ENCODE assay signal across 9 mouse cellular contexts in the genomic region with DNA sequence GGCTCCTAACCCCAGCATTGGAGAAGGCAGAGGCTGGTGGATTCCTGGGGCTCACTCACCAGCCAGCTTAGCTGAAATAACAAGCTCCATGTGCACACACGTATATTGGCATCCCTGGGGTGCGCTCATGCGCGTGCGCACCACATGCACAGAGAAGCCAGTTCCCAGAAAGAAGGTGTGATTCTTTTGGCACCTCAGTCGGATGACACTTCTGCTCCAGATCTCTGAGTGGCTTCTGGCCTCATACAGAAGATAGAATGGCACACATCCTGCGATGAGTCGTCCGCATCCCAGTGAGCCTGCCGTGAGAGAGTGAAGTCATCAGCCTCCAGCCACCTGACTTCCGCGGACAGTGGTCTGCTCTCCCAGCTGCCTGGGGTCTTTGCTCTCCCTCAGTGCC. TPM values are rescaled to one million over a fixed set of nuclear protein-coding genes. Genes with fewer than 3 reads are reported as not detected.
A peak's percentile ranks its signal among the peaks of the same experiment; 100 is the strongest.
DNase-seq lines count a peak whose midpoint lies in the region; ATAC-seq lines count a peak whose summit lies in the region.
"Had no signal": no experiment of that assay in that cellular context is flagged by ENCODE, and none has a peak within 500 bp of the region (broad histone marks: within the 10 kb centered on the region; RNA-seq: fewer than 3 reads in every experiment).

No protein-coding gene starts in this region.

- peaks cover 34% of the 10 kb centered on the region for H3K4me1 ChIP-seq in heart, embryonic 16.5 days (ENCODE audit: control insufficient read depth, insufficient read depth, low read length)

- H3K36me3 ChIP-seq in heart, embryonic 16.5 days (ENCODE audit: control insufficient read depth, insufficient read depth), result peaks cover 8% of the 10 kb centered on the region; the same call in 1 of the 2 replicates

- no peaks in the 10 kb centered on the region for H3K9me3 ChIP-seq in heart, embryonic 16.5 days (replicated peaks; ENCODE audit: control insufficient read depth, low read length)

- H3K4me3 ChIP-seq in heart, embryonic 16.5 days (ENCODE audit: low read length), result no peak overlapping the region
- H3K4me3 ChIP-seq: myocyte had no signal

- WGBS in heart, embryonic 16.5 days, result 45% methylated on average over 12 of the region's 12 CpGs

- no peaks in the 10 kb centered on the region for H3K27me3 ChIP-seq in heart, embryonic 16.5 days (ENCODE audit: control insufficient read depth, insufficient read depth, low read length)

- no peak overlapping the region for H3K4me2 ChIP-seq in heart, embryonic 16.5 days (ENCODE audit: low read depth, low read length)

- DNase-seq in heart, adult 9 months (ENCODE audit: low spot score in 2 of 2), result peak; percentile 45 to 53
- no peak for DNase-seq in heart, adult 8-10 months (ENCODE audit: low spot score)
- DNase-seq in 3T3-L1 (ENCODE audit: low read depth, low spot score), result peak; percentile 71
- DNase-seq in brain, adult 2 months (ENCODE audit: low read depth, low spot score), result peak; percentile 94
- no peak for DNase-seq in spleen, adult 12 weeks (ENCODE audit: low spot score)
- DNase-seq in kidney, adult 8-10 months, result no peak

- H3K27ac ChIP-seq in heart, embryonic 16.5 days (ENCODE audit: low read length), result peak overlapping the region; percentile 18; the same call in 1 of the 2 replicates

- peak; percentile 35; the same call in 1 of the 2 replicates for ATAC-seq in heart, embryonic 16.5 days (replicated peaks; ENCODE audit: extremely low read depth, insufficient read depth, low FRiP score)
- ATAC-seq in inflammation-experienced regulatory T-cells, adult 6 months, result no peak

- H3K9ac ChIP-seq in heart, embryonic 16.5 days (ENCODE audit: low read length), result no peak overlapping the region

RNA-seq across cellular contexts. Expression of gene Mbnl2, which starts 55.0 kb away (rescaled TPM):
- total RNA-seq in heart, adult 8-10 months (2022), result 100 to 1,000 TPM; 236 to 260 (median 252) TPM
- 129 and 142 TPM in 2 replicates for polyA plus RNA-seq in heart, embryonic 16.5 days (2015; fragmentation: Nextera tagmentation; extraction: Ambion mirVana)
- polyA plus RNA-seq in inflammation-experienced regulatory T-cells, adult 6 months (2017; shearing (Covaris generic)), result 10 to 100 TPM; 42.4 to 57.5 (median 51.7) TPM

Comparison
In these comparisons a context has a peak if more than half of its experiments do, and no peak if none do; other contexts are left out.
1. DNase-seq: peak in heart, adult 9 months (2 of 2), 3T3-L1 (single experiment) and brain, adult 2 months (single experiment); none in heart, adult 8-10 months (single experiment), spleen, adult 12 weeks (single experiment) and kidney, adult 8-10 months (0 of 2).